Mouse (Mus musculus): ENCODE measurements around the gene Etfa. TPM values are rescaled to one million over a fixed set of nuclear protein-coding genes. Genes with fewer than 3 reads are reported as not detected.

Gene Etfa
- polyA plus RNA-seq, 1 experiment from 2014 or later = 122 TPM

DNA sequence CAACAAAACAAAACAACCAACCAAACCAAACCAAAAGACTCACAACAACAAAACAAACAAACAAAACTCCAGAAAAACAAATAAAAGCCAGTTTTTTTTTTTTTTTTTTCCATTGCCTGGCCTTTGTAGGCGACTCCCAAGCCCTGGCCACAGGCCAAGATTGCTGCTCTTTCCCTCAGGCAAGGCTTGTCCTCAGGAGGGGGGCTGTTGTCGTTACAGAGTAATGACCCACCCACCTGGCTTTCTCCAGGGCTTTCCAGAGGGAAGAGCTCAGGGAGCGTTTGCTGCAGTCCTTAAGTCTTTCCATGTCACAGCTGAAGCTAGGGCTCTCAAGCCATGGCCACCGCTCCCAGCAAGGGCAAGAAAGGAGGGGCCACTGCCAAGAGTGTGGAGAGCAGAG lies 26.3 kb upstream of the Etfa start, which contains the start of gene Isl2:
Gene Isl2 (plus strand): TSS at position 296 of the 400 bp plus-strand sequence.
- no peak within 1 kb of the TSS; the same call in 1 of the 2 replicates for H3K9ac ChIP-seq (ENCODE audit: low read length)
- peak; percentile 28 for DNase-seq (ENCODE audit: low spot score)

DNA sequence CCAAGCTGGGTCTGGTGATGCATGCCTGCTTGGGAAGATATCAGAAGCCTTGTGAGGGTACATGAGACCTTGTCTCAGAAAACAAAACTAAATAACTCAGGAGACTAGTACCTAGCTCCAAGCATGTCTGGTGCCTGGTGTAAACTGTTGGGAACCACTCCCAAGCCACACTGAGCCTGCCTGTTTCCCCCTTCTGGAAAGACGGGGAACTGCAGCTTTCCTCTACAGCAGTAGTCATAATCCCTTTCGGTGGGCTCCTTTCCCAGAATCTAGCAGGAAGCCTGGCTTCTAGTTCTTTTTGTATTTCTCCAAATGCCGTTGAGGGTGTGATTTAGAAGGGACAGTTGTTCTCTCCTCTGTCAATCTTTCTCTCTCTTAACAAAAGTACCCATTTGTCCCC lies 23.9 kb upstream of the Etfa start:
- H3K27me3 ChIP-seq (ENCODE audit: control insufficient read depth, insufficient read depth, low read length) = peaks cover 40% of the 10 kb centered on the region
- H3K4me2 ChIP-seq (ENCODE audit: low read depth) = no peak overlapping the region
- no peaks in the 10 kb centered on the region for H3K9me3 ChIP-seq (ENCODE audit: control insufficient read depth, low read length)
- H3K36me3 ChIP-seq (ENCODE audit: control insufficient read depth, insufficient read depth, low read length) = no peaks in the 10 kb centered on the region
- ATAC-seq (ENCODE audit: insufficient read depth, low FRiP score, low TSS enrichment) (no peak), DNase-seq (ENCODE audit: low spot score) (peak; percentile 53)
- H3K4me1 ChIP-seq (ENCODE audit: control insufficient read depth, insufficient read depth, low read length) = peaks cover 3% of the 10 kb centered on the region; the same call in 1 of the 2 replicates
- WGBS = 19% methylated on average over 3 of the region's 3 CpGs
- no peak overlapping the region for H3K9ac ChIP-seq (ENCODE audit: low read length)
- no peak overlapping the region for H3K27ac ChIP-seq (ENCODE audit: low read depth, low read length)
- H3K4me3 ChIP-seq (ENCODE audit: low read depth, low read length) = no peak overlapping the region

More for the DNA sequence above, 26.3 kb upstream of the Etfa start, which contains the start of gene Isl2:
- Histone ChIP-seq H3K4me3 (ENCODE audit: low read depth, low read length) (no peak within 1 kb of the TSS), H3K27me3 (ENCODE audit: control insufficient read depth, insufficient read depth, low read length) (peaks cover 60% of the 10 kb centered on the region), H3K36me3 (ENCODE audit: control insufficient read depth, insufficient read depth, low read length) (no peaks in the 10 kb centered on the region), H3K4me1 (ENCODE audit: control insufficient read depth, insufficient read depth, low read length) (peaks cover 9% of the 10 kb centered on the region), H3K27ac (ENCODE audit: low read depth, low read length) (no peak within 1 kb of the TSS), H3K9me3 (ENCODE audit: control insufficient read depth, low read length) (no peaks in the 10 kb centered on the region), H3K4me2 (ENCODE audit: low read depth) (peak within 1 kb of the TSS; percentile 24; the same call in 1 of the 2 replicates)
- 4% methylated on average over 4 of the region's 4 CpGs for WGBS
- ATAC-seq (ENCODE audit: insufficient read depth, low FRiP score, low TSS enrichment) = no peak

DNA sequence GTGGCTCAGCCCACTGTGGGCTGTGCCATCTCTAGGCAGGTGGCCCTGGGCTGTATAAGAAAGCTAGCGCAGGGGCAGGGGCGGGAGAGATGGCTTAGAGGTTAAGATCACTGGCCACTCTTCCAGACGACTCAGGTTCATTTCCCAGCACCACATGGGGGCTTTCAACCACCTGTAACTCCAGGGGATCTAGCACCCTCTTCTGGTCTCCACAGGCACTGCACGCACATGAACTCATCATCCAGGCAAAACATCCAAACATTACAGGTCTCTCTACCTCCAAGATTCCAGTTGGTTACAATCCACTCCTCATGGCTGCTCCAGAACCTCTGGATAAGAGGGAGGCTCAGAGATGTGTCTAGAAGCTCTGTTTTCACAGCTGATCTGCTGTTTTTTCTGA lies 13.7 kb upstream of the Etfa start:
- no peak overlapping the region for H3K4me3 ChIP-seq (ENCODE audit: low read depth, low read length)
- DNase-seq (ENCODE audit: low spot score) (no peak), ATAC-seq (ENCODE audit: insufficient read depth, low FRiP score, low TSS enrichment) (no peak)
- H3K9ac ChIP-seq (ENCODE audit: low read length) = no peak overlapping the region
- no peak overlapping the region for H3K4me2 ChIP-seq (ENCODE audit: low read depth)
- 41% methylated on average over 4 of the region's 4 CpGs for WGBS
- H3K27me3 ChIP-seq (ENCODE audit: control insufficient read depth, insufficient read depth, low read length) = no peaks in the 10 kb centered on the region
- H3K27ac ChIP-seq (ENCODE audit: low read depth, low read length) = no peak overlapping the region
- no peaks in the 10 kb centered on the region for H3K36me3 ChIP-seq (ENCODE audit: control insufficient read depth, insufficient read depth, low read length)
- H3K9me3 ChIP-seq (ENCODE audit: control insufficient read depth, low read length) = no peaks in the 10 kb centered on the region
- H3K4me1 ChIP-seq (ENCODE audit: control insufficient read depth, insufficient read depth, low read length) = no peaks in the 10 kb centered on the region

DNA sequence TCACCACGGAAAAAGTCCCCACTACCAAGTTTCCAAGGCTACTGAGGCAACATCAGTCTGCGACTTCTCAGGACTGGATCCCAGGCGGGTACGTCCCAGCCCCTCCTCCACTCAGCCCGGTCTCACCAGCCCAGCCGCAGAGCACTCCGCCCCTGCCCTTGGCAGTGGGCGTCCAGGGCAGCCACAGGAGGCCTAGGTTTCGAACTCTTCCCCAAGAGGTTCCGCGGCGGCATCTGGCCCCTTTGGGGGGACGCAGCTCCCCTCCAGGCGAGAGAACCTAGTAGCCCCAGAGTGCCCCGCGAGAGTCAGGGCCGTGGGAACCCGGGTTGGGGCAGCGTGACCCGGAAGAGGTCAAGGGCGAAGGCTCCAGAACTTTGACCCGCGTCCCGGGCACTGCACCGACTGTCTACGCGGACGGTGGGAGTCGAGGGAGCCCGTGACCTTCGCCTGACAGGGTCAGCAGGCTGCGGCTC lies 486 bp downstream of the Etfa start:
- peaks cover 5% of the 10 kb centered on the region; the same call in 1 of the 2 replicates for H3K4me1 ChIP-seq (ENCODE audit: control insufficient read depth, insufficient read depth, low read length)
- peak; percentile 76 for ATAC-seq (ENCODE audit: insufficient read depth, low FRiP score, low TSS enrichment)
- no peaks in the 10 kb centered on the region for H3K36me3 ChIP-seq (ENCODE audit: control insufficient read depth, insufficient read depth, low read length)
- peak overlapping the region; percentile 85 for H3K4me2 ChIP-seq (ENCODE audit: low read depth)
- peak overlapping the region; percentile 80 for H3K27ac ChIP-seq (ENCODE audit: low read depth, low read length)
- H3K9me3 ChIP-seq (ENCODE audit: control insufficient read depth, low read length) = no peaks in the 10 kb centered on the region
- peaks cover 10% of the 10 kb centered on the region; the same call in 1 of the 2 replicates for H3K27me3 ChIP-seq (ENCODE audit: control insufficient read depth, insufficient read depth, low read length)
- WGBS = under 1% methylated on average over 30 of the region's 32 CpGs
- peak overlapping the region; percentile 82 for H3K9ac ChIP-seq (ENCODE audit: low read length)
- H3K4me3 ChIP-seq (ENCODE audit: low read depth, low read length) = peak overlapping the region; percentile 80
- no peak for DNase-seq (ENCODE audit: low spot score)

DNA sequence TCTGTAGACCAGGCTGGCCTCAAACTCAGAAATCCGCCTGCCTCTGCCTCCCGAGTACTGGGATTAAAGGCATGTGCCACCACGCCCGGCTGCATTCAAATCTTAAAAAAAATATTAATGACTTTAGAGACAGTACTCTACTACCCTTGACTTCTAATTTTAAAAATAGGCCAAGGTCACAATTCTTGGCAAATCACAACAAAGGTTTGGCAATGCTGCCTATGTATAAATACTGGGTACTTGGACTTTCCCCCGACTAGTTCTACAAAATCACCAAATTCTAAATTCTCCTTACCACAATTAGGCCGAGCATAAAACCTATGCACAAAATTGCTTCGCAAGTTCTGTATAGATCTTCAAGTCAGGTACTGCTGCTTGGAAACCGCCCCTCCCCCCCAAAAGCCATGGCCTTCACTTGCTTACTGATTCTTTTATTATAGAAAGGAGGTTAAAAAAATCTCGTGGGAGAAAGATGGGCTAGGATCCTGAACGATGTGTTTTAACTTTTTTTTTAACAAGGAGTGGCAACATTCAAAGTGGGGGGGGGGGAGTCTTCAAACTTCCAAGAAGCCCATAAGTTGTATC lies 1.3 kb downstream of the Etfa start:
- H3K9ac ChIP-seq (ENCODE audit: low read length) = no peak overlapping the region; the same call in 1 of the 2 replicates
- DNase-seq (ENCODE audit: low spot score) (no peak), ATAC-seq (ENCODE audit: insufficient read depth, low FRiP score, low TSS enrichment) (no peak)
- peak overlapping the region; percentile 85 for H3K4me2 ChIP-seq (ENCODE audit: low read depth)
- H3K27ac ChIP-seq (ENCODE audit: low read depth, low read length) = no peak overlapping the region
- H3K27me3 ChIP-seq (ENCODE audit: control insufficient read depth, insufficient read depth, low read length) = peaks cover 10% of the 10 kb centered on the region; the same call in 1 of the 2 replicates
- whole genome bisulfite sequencing = 81% methylated on average over 10 of the region's 10 CpGs
- no peaks in the 10 kb centered on the region for H3K9me3 ChIP-seq (ENCODE audit: control insufficient read depth, low read length)
- H3K4me3 ChIP-seq (ENCODE audit: low read depth, low read length) = peak overlapping the region; percentile 80
- H3K36me3 ChIP-seq (ENCODE audit: control insufficient read depth, insufficient read depth, low read length) = no peaks in the 10 kb centered on the region
- peaks cover 5% of the 10 kb centered on the region; the same call in 1 of the 2 replicates for H3K4me1 ChIP-seq (ENCODE audit: control insufficient read depth, insufficient read depth, low read length)

DNA sequence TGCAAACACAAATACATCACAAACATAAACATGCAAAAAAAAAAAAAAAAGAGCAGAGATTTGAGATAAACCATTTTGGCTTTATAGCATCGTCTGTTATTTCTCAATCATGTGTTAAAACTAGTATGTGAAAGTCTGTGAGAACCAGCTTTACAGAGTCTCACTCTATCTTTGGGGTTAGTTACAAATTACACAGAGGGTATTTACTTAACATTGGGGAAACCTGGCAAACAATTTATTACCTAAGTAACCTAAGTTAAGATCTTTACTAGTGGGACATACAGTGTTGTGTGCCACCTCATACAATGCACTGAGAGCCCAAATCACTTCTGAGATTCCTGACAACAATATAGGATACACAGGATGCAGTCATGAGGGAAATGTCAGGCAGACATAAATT lies 2.3 kb downstream of the Etfa start:
- no peak overlapping the region for H3K9ac ChIP-seq (ENCODE audit: low read length)
- H3K36me3 ChIP-seq (ENCODE audit: control insufficient read depth, insufficient read depth, low read length) = no peaks in the 10 kb centered on the region
- peaks cover 5% of the 10 kb centered on the region; the same call in 1 of the 2 replicates for H3K4me1 ChIP-seq (ENCODE audit: control insufficient read depth, insufficient read depth, low read length)
- no peak overlapping the region for H3K27ac ChIP-seq (ENCODE audit: low read depth, low read length)
- peaks cover 10% of the 10 kb centered on the region; the same call in 1 of the 2 replicates for H3K27me3 ChIP-seq (ENCODE audit: control insufficient read depth, insufficient read depth, low read length)
- ATAC-seq (ENCODE audit: insufficient read depth, low FRiP score, low TSS enrichment) (no peak), DNase-seq (ENCODE audit: low spot score) (no peak)
- H3K4me3 ChIP-seq (ENCODE audit: low read depth, low read length) = no peak overlapping the region
- no peaks in the 10 kb centered on the region for H3K9me3 ChIP-seq (ENCODE audit: control insufficient read depth, low read length)
- H3K4me2 ChIP-seq (ENCODE audit: low read depth) = no peak overlapping the region
- WGBS = 95% methylated on average over 1 of the region's 1 CpGs

DNA sequence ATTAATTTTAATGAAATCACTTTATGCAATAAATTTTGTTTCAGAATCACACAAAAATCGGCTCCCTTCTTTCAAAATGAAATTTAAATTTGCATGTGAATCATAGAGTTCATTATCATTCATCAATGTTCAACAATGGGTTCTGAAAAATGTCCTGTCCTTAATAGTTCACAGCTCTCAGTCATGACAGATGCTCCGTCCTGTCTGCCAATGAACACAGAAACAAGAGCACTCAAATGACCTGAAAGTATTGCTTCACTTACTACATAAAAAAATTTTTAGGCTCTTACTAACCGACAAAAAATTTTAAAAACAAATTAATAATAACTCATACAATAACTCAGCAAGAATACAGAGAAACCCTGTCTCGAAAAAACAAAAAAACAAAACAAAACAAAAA lies 3.3 kb downstream of the Etfa start:
- Histone ChIP-seq H3K27ac (ENCODE audit: low read depth, low read length) (no peak overlapping the region), H3K9me3 (ENCODE audit: control insufficient read depth, low read length) (no peaks in the 10 kb centered on the region), H3K4me1 (ENCODE audit: control insufficient read depth, insufficient read depth, low read length) (peaks cover 5% of the 10 kb centered on the region; the same call in 1 of the 2 replicates), H3K36me3 (ENCODE audit: control insufficient read depth, insufficient read depth, low read length) (no peaks in the 10 kb centered on the region), H3K4me2 (ENCODE audit: low read depth) (no peak overlapping the region), H3K27me3 (ENCODE audit: control insufficient read depth, insufficient read depth, low read length) (peaks cover 7% of the 10 kb centered on the region; the same call in 1 of the 2 replicates), H3K4me3 (ENCODE audit: low read depth, low read length) (no peak overlapping the region), H3K9ac (ENCODE audit: low read length) (no peak overlapping the region)
- ATAC-seq (ENCODE audit: insufficient read depth, low FRiP score, low TSS enrichment) = no peak
- DNase-seq (ENCODE audit: low spot score) = no peak
- WGBS = 68% methylated on average over 4 of the region's 4 CpGs

DNA sequence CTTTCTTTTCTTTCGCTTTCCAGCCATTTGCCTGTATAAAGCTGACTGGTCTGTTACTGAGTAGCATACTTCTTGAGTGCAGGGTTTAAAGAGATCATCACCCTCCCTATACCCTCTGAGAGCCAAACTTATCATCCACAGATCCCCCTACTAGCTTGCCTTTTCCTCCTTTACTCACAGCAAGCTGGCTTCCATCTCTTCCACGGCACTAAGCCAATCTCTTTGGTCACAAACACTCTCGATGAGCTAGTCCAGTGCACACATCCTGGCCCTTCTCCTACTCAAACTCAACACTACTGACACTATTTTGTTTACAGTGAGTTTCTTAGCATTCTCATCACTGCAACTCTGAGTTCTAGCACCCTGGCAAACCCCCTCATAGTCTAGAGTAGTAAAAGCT lies 4.1 kb downstream of the Etfa start:
- no peaks in the 10 kb centered on the region for H3K36me3 ChIP-seq (ENCODE audit: control insufficient read depth, insufficient read depth, low read length)
- ATAC-seq (ENCODE audit: insufficient read depth, low FRiP score, low TSS enrichment) (no peak), DNase-seq (ENCODE audit: low spot score) (no peak)
- no peaks in the 10 kb centered on the region for H3K9me3 ChIP-seq (ENCODE audit: control insufficient read depth, low read length)
- peaks cover 4% of the 10 kb centered on the region; the same call in 1 of the 2 replicates for H3K27me3 ChIP-seq (ENCODE audit: control insufficient read depth, insufficient read depth, low read length)
- H3K4me3 ChIP-seq (ENCODE audit: low read depth, low read length) = no peak overlapping the region
- H3K4me1 ChIP-seq (ENCODE audit: control insufficient read depth, insufficient read depth, low read length) = peaks cover 5% of the 10 kb centered on the region; the same call in 1 of the 2 replicates
- no peak overlapping the region for H3K27ac ChIP-seq (ENCODE audit: low read depth, low read length)
- WGBS = 94% methylated on average over 3 of the region's 3 CpGs
- no peak overlapping the region for H3K4me2 ChIP-seq (ENCODE audit: low read depth)
- H3K9ac ChIP-seq (ENCODE audit: low read length) = no peak overlapping the region

DNA sequence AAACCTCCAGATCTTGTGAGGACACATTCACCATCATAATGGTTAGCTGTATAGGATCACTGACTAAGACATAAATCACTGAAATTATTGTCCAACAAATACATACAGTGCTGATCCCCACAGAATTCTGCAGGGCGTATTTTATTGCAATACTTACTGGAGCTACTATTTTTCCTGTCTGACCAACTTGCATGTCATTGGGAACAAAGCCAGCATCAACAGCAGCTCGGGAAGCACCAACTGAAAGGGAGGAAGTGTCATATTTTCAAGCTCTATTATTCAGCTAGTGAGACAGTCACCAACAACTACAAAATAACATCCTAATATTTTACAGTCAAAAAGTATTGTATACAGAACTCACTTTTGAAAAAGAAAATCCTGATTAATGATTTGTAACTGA lies 29.9 kb downstream of the Etfa start:
- 77% methylated on average over 2 of the region's 2 CpGs for WGBS
- Histone ChIP-seq H3K9me3 (ENCODE audit: control insufficient read depth, low read length) (no peaks in the 10 kb centered on the region), H3K4me1 (ENCODE audit: control insufficient read depth, insufficient read depth, low read length) (no peaks in the 10 kb centered on the region), H3K27ac (ENCODE audit: low read depth, low read length) (no peak overlapping the region), H3K9ac (ENCODE audit: low read length) (no peak overlapping the region), H3K36me3 (ENCODE audit: control insufficient read depth, insufficient read depth, low read length) (no peaks in the 10 kb centered on the region; the same call in 1 of the 2 replicates), H3K4me3 (ENCODE audit: low read depth, low read length) (no peak overlapping the region), H3K27me3 (ENCODE audit: control insufficient read depth, insufficient read depth, low read length) (no peaks in the 10 kb centered on the region), H3K4me2 (ENCODE audit: low read depth) (no peak overlapping the region)
- DNase-seq (ENCODE audit: low spot score) (no peak), ATAC-seq (ENCODE audit: insufficient read depth, low FRiP score, low TSS enrichment) (no peak)

Data from neural tube, embryonic 11.5 days (tissue).